Mouse (Mus musculus): Measurements from ENCODE around the gene Lclat1. TPM values are rescaled to one million over a fixed set of nuclear protein-coding genes. Genes with fewer than 3 reads are reported as not detected.

Gene Lclat1
- polyA plus RNA-seq, 1 experiment from 2014 or later: 11.4 TPM

DNA sequence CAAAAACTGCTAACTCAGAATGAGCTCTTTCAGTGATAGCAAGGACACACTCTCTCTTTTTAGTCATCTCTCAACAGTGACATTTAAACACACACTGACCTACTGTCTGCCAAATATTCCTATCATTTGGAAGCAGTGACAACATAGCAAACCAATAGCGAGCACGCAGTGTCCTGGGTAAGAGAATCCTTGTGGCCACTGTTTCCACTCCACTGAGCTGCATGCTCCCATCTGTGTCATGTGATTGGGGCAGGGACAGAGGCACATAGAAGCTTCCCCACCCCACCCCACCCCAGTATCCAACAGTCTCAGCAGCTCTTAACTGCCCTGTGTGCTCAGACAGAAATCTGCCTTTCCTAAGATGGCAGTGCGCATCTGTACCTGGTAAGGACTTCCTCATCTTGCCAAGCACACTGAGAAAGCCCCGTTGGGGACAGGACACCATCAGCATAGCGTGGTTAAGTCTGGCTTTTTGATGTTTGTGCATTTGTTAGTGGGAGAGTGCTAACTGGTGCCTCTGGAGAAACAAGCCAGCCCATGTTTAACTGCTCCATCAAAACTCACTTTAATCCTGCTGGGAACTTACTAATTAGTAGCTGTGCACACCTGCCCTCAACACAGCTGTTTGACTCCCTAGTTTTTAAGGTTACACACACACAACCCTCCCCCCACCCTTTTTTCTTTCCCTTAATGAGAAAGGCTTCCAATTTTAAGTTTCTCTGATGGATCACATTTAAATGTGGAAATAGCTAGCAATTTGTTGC lies 133.5 kb downstream of the Lclat1 start:
- peaks cover 11% of the 10 kb centered on the region for H3K4me1 ChIP-seq (replicated peaks; ENCODE audit: control insufficient read depth, insufficient read depth, low read length)
- no peaks in the 10 kb centered on the region for H3K9me3 ChIP-seq (ENCODE audit: control insufficient read depth, low read length)
- H3K9ac ChIP-seq (ENCODE audit: low read depth, low read length): no peak overlapping the region
- ATAC-seq (replicated peaks; ENCODE audit: low FRiP score) (no peak), DNase-seq (ENCODE audit: low spot score) (no peak)
- H3K27ac ChIP-seq (ENCODE audit: low read depth, low read length): no peak overlapping the region
- no peaks in the 10 kb centered on the region for H3K27me3 ChIP-seq (replicated peaks; ENCODE audit: control insufficient read depth, insufficient read depth, low read length)
- H3K4me3 ChIP-seq (ENCODE audit: low read depth, low read length): no peak overlapping the region
- no peak overlapping the region for H3K4me2 ChIP-seq
- H3K36me3 ChIP-seq (ENCODE audit: control insufficient read depth, insufficient read depth, low read length): no peaks in the 10 kb centered on the region
- WGBS: 84% methylated on average over 5 of the region's 5 CpGs

DNA sequence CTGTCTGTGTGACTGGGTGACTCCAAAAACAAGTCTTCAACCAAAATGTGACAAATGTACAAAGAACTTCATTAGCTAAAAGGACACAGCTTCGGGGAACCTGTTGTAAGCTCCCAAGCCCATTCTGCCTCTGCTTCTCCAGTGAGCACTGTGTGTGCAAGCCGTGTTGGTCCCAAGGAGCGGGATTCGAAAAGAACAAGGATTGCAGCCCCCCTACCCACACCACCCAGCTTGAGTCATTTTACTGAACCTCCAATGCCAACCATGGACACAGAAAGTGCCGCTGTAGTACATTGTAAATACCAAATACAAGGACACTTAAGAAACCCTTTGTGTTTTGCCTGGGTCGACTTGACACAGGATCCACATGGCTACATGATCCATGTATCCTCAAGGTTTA lies 135.9 kb downstream of the Lclat1 start:
- no peaks in the 10 kb centered on the region for H3K9me3 ChIP-seq (ENCODE audit: control insufficient read depth, low read length)
- 90% methylated on average over 6 of the region's 6 CpGs for WGBS
- ATAC-seq (replicated peaks; ENCODE audit: low FRiP score): no peak

DNA sequence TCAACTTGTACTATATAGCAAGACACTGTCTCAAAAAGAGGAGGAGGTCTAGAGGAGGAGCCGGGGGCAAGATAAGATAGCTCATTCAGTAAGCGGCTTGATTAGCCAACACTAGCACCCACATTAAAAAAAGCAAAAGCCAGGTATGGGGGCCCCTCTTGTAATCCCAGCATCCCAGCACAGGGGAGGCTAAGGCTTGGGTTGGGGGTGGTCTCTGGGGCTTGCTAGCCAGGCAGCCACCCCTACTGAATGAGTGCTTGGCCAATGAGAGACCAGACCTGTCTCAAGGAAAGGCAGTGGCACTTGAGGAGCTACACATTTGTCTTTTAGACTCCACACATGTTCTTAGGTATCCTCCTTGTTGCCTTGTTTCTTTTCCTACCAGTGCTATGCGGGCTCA lies 136.8 kb downstream of the Lclat1 start:
- 76% methylated on average over 3 of the region's 3 CpGs for WGBS
- H3K9me3 ChIP-seq (ENCODE audit: control insufficient read depth, low read length): no peaks in the 10 kb centered on the region
- no peaks in the 10 kb centered on the region for H3K36me3 ChIP-seq (ENCODE audit: control insufficient read depth, insufficient read depth, low read length)
- H3K27me3 ChIP-seq (replicated peaks; ENCODE audit: control insufficient read depth, insufficient read depth, low read length): no peaks in the 10 kb centered on the region
- H3K9ac ChIP-seq (ENCODE audit: low read depth, low read length): no peak overlapping the region
- DNase-seq (ENCODE audit: low spot score): no peak
- no peak overlapping the region for H3K27ac ChIP-seq (ENCODE audit: low read depth, low read length)
- H3K4me1 ChIP-seq (replicated peaks; ENCODE audit: control insufficient read depth, insufficient read depth, low read length): peaks cover 11% of the 10 kb centered on the region
- H3K4me3 ChIP-seq (ENCODE audit: low read depth, low read length): no peak overlapping the region
- no peak for ATAC-seq (replicated peaks; ENCODE audit: low FRiP score)
- no peak overlapping the region for H3K4me2 ChIP-seq

More for the DNA sequence above, 135.9 kb downstream of the Lclat1 start:
- DNase-seq (ENCODE audit: low spot score): no peak
- Histone ChIP-seq H3K27me3 (replicated peaks; ENCODE audit: control insufficient read depth, insufficient read depth, low read length) (no peaks in the 10 kb centered on the region), H3K4me3 (ENCODE audit: low read depth, low read length) (no peak overlapping the region), H3K4me1 (replicated peaks; ENCODE audit: control insufficient read depth, insufficient read depth, low read length) (peaks cover 11% of the 10 kb centered on the region), H3K27ac (ENCODE audit: low read depth, low read length) (no peak overlapping the region), H3K36me3 (ENCODE audit: control insufficient read depth, insufficient read depth, low read length) (no peaks in the 10 kb centered on the region), H3K9ac (ENCODE audit: low read depth, low read length) (no peak overlapping the region), H3K4me2 (no peak overlapping the region)

DNA sequence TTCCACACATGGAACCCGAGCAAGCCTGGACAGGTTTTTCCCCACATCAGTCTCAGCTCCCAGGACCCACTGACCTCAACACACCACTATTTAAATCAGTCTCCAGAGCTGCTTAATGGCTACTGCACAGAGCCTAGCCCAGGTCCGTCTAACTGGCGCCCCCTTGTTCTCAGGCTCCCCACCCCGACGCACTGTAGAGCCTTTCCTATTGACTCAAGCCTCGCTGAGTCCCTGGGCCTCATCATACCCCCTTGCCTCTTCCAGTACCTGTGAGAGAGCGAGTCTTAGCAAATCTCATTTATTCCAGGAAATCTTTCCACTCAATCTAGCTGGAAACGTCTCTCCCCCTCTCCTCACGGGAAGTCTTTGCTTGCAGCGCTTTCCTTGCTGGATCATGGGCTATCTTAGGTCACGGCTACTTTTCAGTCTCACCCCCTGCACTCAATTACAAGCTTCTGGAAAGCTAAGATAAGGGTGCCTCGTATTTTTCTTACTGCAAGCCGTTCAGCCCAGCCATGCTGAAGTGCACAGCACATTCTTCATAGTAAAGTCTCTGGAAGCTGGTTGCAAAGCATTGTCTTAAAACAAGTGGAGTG lies 137.4 kb downstream of the Lclat1 start:
- 47% methylated on average over 13 of the region's 13 CpGs for WGBS
- H3K4me3 ChIP-seq (ENCODE audit: low read depth, low read length): no peak overlapping the region

DNA sequence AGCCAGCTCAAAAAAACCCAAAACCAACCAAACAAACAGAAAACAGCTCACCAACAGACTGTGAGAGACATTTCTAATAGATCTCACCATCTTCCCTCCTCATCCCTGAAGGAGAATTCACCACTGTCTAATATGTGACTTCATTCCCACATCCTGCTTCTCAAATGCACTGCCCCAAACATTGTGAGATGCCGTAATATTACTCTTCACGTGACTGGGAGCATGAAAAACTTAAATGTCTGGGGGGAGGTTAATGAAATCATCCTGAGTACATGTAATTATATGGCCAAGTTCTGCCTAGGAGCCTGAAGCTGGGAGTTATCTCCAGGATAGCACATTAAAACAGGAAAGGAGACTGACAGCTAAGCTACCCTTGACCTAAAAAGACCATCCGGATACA lies 138.3 kb downstream of the Lclat1 start:
- peaks cover 13% of the 10 kb centered on the region for H3K4me1 ChIP-seq (replicated peaks; ENCODE audit: control insufficient read depth, insufficient read depth, low read length)
- H3K4me3 ChIP-seq (ENCODE audit: low read depth, low read length): no peak overlapping the region
- no peak overlapping the region for H3K4me2 ChIP-seq
- DNase-seq (ENCODE audit: low spot score): no peak
- H3K36me3 ChIP-seq (ENCODE audit: control insufficient read depth, insufficient read depth, low read length): no peaks in the 10 kb centered on the region
- 71% methylated on average over 3 of the region's 3 CpGs for WGBS
- H3K9ac ChIP-seq (ENCODE audit: low read depth, low read length): no peak overlapping the region
- no peak overlapping the region for H3K27ac ChIP-seq (ENCODE audit: low read depth, low read length)
- no peaks in the 10 kb centered on the region for H3K9me3 ChIP-seq (ENCODE audit: control insufficient read depth, low read length)
- no peaks in the 10 kb centered on the region for H3K27me3 ChIP-seq (replicated peaks; ENCODE audit: control insufficient read depth, insufficient read depth, low read length)
- ATAC-seq (replicated peaks; ENCODE audit: low FRiP score): no peak

More for the DNA sequence above, 137.4 kb downstream of the Lclat1 start:
- H3K4me1 ChIP-seq (replicated peaks; ENCODE audit: control insufficient read depth, insufficient read depth, low read length): peaks cover 11% of the 10 kb centered on the region
- H3K36me3 ChIP-seq (ENCODE audit: control insufficient read depth, insufficient read depth, low read length): no peaks in the 10 kb centered on the region
- no peaks in the 10 kb centered on the region for H3K27me3 ChIP-seq (replicated peaks; ENCODE audit: control insufficient read depth, insufficient read depth, low read length)
- no peak overlapping the region for H3K9ac ChIP-seq (ENCODE audit: low read depth, low read length)
- no peak overlapping the region for H3K27ac ChIP-seq (ENCODE audit: low read depth, low read length)
- ATAC-seq (replicated peaks; ENCODE audit: low FRiP score) (peak; percentile 73), DNase-seq (ENCODE audit: low spot score) (no peak)
- no peak overlapping the region for H3K4me2 ChIP-seq
- H3K9me3 ChIP-seq (ENCODE audit: control insufficient read depth, low read length): no peaks in the 10 kb centered on the region

DNA sequence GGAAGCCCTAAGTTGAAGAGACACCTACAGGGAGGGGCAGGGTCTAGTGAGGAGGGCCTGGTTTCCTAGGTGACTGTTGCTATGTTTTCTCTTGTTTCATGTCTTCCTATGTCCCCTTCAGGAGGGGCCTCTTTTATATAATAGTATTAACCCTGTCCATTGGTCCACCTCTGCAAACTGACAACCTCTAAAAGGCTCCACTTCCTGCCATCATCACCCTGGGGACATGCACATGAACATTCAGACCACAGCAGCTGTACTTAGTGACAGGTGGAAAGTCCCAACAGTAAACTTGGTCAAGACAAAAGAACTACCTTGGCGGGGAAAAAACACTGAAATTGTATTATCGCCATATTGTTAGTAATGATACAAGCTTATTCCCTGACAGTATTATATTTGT lies 139.1 kb downstream of the Lclat1 start:
- peaks cover 13% of the 10 kb centered on the region for H3K4me1 ChIP-seq (replicated peaks; ENCODE audit: control insufficient read depth, insufficient read depth, low read length)
- no peak for DNase-seq (ENCODE audit: low spot score)
- H3K9ac ChIP-seq (ENCODE audit: low read depth, low read length): no peak overlapping the region
- no peak overlapping the region for H3K4me3 ChIP-seq (ENCODE audit: low read depth, low read length)
- H3K36me3 ChIP-seq (ENCODE audit: control insufficient read depth, insufficient read depth, low read length): no peaks in the 10 kb centered on the region
- H3K27me3 ChIP-seq (replicated peaks; ENCODE audit: control insufficient read depth, insufficient read depth, low read length): no peaks in the 10 kb centered on the region
- WGBS: 92% methylated on average over 2 of the region's 2 CpGs
- no peak for ATAC-seq (replicated peaks; ENCODE audit: low FRiP score)
- no peak overlapping the region for H3K27ac ChIP-seq (ENCODE audit: low read depth, low read length)
- no peaks in the 10 kb centered on the region for H3K9me3 ChIP-seq (ENCODE audit: control insufficient read depth, low read length)
- H3K4me2 ChIP-seq: no peak overlapping the region

DNA sequence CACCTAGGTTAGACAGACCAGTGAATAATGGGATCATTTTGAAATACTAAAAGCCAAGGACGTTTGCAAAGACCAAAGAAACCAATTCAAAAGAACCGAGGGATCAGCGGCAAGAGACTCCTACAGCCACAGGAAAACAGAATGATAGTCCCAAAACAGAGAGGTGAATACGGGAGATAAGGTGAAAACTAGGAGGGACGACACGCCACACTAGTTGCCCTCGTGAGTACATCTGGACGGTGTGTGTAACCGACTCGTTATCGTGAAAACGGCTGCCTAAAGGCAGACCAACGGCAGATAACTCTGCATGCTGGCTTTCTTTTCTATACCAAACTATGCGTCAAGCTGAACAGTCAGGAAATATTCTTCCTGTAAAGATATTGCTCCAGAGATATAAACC lies 140.0 kb downstream of the Lclat1 start:
- 77% methylated on average over 14 of the region's 14 CpGs for WGBS

DNA sequence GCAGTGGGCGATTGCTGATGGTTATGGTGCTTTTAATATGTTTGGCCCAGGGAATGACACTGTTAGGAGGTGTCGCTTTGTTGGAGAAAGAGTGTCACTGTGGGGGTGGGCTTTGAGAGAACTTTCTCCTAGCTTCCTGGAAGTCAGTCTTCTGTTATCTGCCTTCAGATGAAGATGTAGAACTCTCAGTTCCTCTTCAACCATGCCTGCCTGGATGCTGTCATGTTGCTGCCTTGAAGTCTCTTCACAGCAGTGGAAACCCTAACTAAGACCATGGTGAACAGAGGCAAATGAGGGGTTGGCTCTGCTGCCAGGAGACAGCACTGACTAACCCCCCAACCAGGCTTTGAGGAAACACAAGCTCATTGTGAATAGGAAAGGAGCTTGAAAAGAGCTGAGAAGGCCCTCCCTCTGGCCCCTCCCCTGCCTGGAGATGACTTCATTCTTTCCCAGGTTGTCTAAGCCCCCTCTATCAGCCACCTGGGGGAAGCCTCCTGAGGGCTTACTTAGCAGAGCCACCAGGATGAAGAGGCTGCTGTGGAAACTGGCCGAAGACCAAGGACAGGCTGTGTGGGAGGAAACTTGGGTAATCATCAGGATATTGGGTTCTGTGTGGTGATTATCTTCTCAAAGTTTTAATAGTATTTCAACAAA lies 142.8 kb downstream of the Lclat1 start:
- H3K27ac ChIP-seq (ENCODE audit: low read depth, low read length): no peak overlapping the region
- DNase-seq (ENCODE audit: low spot score) (no peak), ATAC-seq (replicated peaks; ENCODE audit: low FRiP score) (no peak)
- H3K4me3 ChIP-seq (ENCODE audit: low read depth, low read length): no peak overlapping the region
- H3K36me3 ChIP-seq (ENCODE audit: control insufficient read depth, insufficient read depth, low read length): no peaks in the 10 kb centered on the region
- H3K27me3 ChIP-seq (replicated peaks; ENCODE audit: control insufficient read depth, insufficient read depth, low read length): no peaks in the 10 kb centered on the region
- 71% methylated on average over 3 of the region's 3 CpGs for WGBS
- H3K4me2 ChIP-seq: no peak overlapping the region
- no peaks in the 10 kb centered on the region for H3K9me3 ChIP-seq (ENCODE audit: control insufficient read depth, low read length)
- no peak overlapping the region for H3K9ac ChIP-seq (ENCODE audit: low read depth, low read length)
- peaks cover 3% of the 10 kb centered on the region; the same call in 1 of the 2 replicates for H3K4me1 ChIP-seq (replicated peaks; ENCODE audit: control insufficient read depth, insufficient read depth, low read length)

More for the DNA sequence above, 140.0 kb downstream of the Lclat1 start:
- Histone ChIP-seq H3K9me3 (ENCODE audit: control insufficient read depth, low read length) (no peaks in the 10 kb centered on the region), H3K4me3 (ENCODE audit: low read depth, low read length) (no peak overlapping the region), H3K4me1 (replicated peaks; ENCODE audit: control insufficient read depth, insufficient read depth, low read length) (peaks cover 13% of the 10 kb centered on the region), H3K36me3 (ENCODE audit: control insufficient read depth, insufficient read depth, low read length) (no peaks in the 10 kb centered on the region), H3K4me2 (no peak overlapping the region), H3K9ac (ENCODE audit: low read depth, low read length) (no peak overlapping the region), H3K27ac (ENCODE audit: low read depth, low read length) (no peak overlapping the region), H3K27me3 (replicated peaks; ENCODE audit: control insufficient read depth, insufficient read depth, low read length) (no peaks in the 10 kb centered on the region)
- no peak for DNase-seq (ENCODE audit: low spot score)
- peak; percentile 40; the same call in 1 of the 2 replicates for ATAC-seq (replicated peaks; ENCODE audit: low FRiP score)
